Mouse (Mus musculus): ENCODE data around the gene Slc2a5.
A peak's percentile ranks its signal among the peaks of the same experiment; 100 is the strongest.

Gene Slc2a5

GRCm38 (mm10) chr4:150119055-150119454 lies at the start of gene Slc2a5:
Slc2a5 (plus strand) TSS chr4:150119283.
- no peak for DNase-seq

GRCm38 (mm10) chr4:150070136-150070535 lies 48.9 kb upstream of the Slc2a5 start:
- DNase-seq: peak; percentile 61 to 79

GRCm38 (mm10) chr4:150072416-150073101 lies 46.5 kb upstream of the Slc2a5 start:
- DNase-seq: no peak

- DNase-seq: no peak
These were observed 46.0 kb upstream of the Slc2a5 start for GRCm38 (mm10) chr4:150073102-150073473.

- no peak for DNase-seq
These were observed 43.7 kb upstream of the Slc2a5 start for GRCm38 (mm10) chr4:150075350-150075749.

- no peak for DNase-seq
These were observed 42.9 kb upstream of the Slc2a5 start for GRCm38 (mm10) chr4:150076147-150076546.

GRCm38 (mm10) chr4:150078646-150079045 lies 40.4 kb upstream of the Slc2a5 start:
- DNase-seq: no peak

- no peak for DNase-seq
These were observed 39.8 kb upstream of the Slc2a5 start for GRCm38 (mm10) chr4:150079244-150079643.

GRCm38 (mm10) chr4:150080330-150080967 lies 38.6 kb upstream of the Slc2a5 start:
- DNase-seq: no peak

- DNase-seq: no peak
These were observed 33.7 kb upstream of the Slc2a5 start for GRCm38 (mm10) chr4:150085366-150085765.

- DNase-seq: no peak
These were observed 32.3 kb upstream of the Slc2a5 start for GRCm38 (mm10) chr4:150086841-150087160.

GRCm38 (mm10) chr4:150087161-150087889 lies 31.8 kb upstream of the Slc2a5 start, which contains the start of gene Gpr157:
Gpr157 (plus strand) TSS chr4:150087365.
- DNase-seq: peak; percentile 92 to 95

- no peak for DNase-seq
These were observed 31.1 kb upstream of the Slc2a5 start for GRCm38 (mm10) chr4:150087890-150088530.

GRCm38 (mm10) chr4:150089121-150089520 lies 30.0 kb upstream of the Slc2a5 start:
- peak in 1 of 2 experiments; percentile 23 for DNase-seq

GRCm38 (mm10) chr4:150091887-150092582 lies 27.0 kb upstream of the Slc2a5 start:
- DNase-seq: peak in 1 of 2 experiments; percentile 33

GRCm38 (mm10) chr4:150092583-150092902 lies 26.5 kb upstream of the Slc2a5 start:
- DNase-seq: no peak

GRCm38 (mm10) chr4:150093560-150094462 lies 25.3 kb upstream of the Slc2a5 start:
- no peak for DNase-seq

- no peak for DNase-seq
These were observed 24.7 kb upstream of the Slc2a5 start for GRCm38 (mm10) chr4:150094463-150094789.

GRCm38 (mm10) chr4:150096309-150096708 lies 22.8 kb upstream of the Slc2a5 start:
- DNase-seq: no peak

- no peak for DNase-seq
These were observed 21.2 kb upstream of the Slc2a5 start for GRCm38 (mm10) chr4:150097847-150098246.

- DNase-seq: peak; percentile 58 to 64
These were observed 20.2 kb upstream of the Slc2a5 start for GRCm38 (mm10) chr4:150098880-150099279.

GRCm38 (mm10) chr4:150102822-150103221 lies 16.3 kb upstream of the Slc2a5 start:
- no peak for DNase-seq

Measured in kidney, adult 8-10 months (tissue).